Mouse (Mus musculus) heart, embryonic 13.5 days (tissue): ENCODE measurements at regions not wholly inside any gene's neighbourhood (a gene's known extent, or its start where the extent isn't known, plus 50 kb on each side); places are given as distances from the start of the nearest gene placed in this dataset.
"Not testable (repeated sequence)": the region's sequence is repeated elsewhere in the genome, so short reads cannot be mapped to it uniquely, and the experiment has no call there.

ENCODE experiments used
- ATAC-seq: fragments of 200-750 bp; cut with Nextera tagmentation; 2 replicates; pipeline ENCODE4 v1.8.0; 2017; ENCODE audit warnings: moderate TSS enrichment; ENCODE audit not compliant: insufficient number of reproducible peaks, low FRiP score, low TSS enrichment; ENCODE audit errors: extremely low read depth
- H3K27ac ChIP-seq: fragments of 300-500 bp; sonication (generic); replicated peaks from 2 replicates; pipeline ENCODE4 v1.5.1; 2015; ENCODE audit warnings: moderate library complexity, mild to moderate bottlenecking, inconsistent platforms
- H3K27me3 ChIP-seq: fragments of 300-500 bp; sonication (generic); replicated peaks from 2 replicates; pipeline ENCODE4 v1.6.1; 2015; ENCODE audit warnings: mild to moderate bottlenecking, inconsistent platforms
- H3K36me3 ChIP-seq: fragments of 300-500 bp; sonication (generic); 2 replicates; pipeline ENCODE4 v1.6.1; 2015; ENCODE audit warnings: mild to moderate bottlenecking, inconsistent platforms
- H3K4me1 ChIP-seq: fragments of 300-500 bp; sonication (generic); 2 replicates; pipeline ENCODE4 v1.6.1; 2015; ENCODE audit warnings: inconsistent platforms
- H3K4me2 ChIP-seq: fragments of 300-500 bp; sonication (generic); 2 replicates; pipeline ENCODE4 v1.6.1; 2015; ENCODE audit warnings: inconsistent platforms, mild to moderate bottlenecking, moderate library complexity
- H3K4me3 ChIP-seq: fragments of 300-500 bp; sonication (generic); 2 replicates; pipeline ENCODE4 v1.5.1; 2015; ENCODE audit warnings: moderate library complexity, mild to moderate bottlenecking, inconsistent platforms
- H3K9ac ChIP-seq: fragments of 300-500 bp; sonication (generic); 2 replicates; pipeline ENCODE4 v1.6.1; 2015; ENCODE audit warnings: inconsistent platforms, mild to moderate bottlenecking, moderate library complexity
- H3K9me3 ChIP-seq: fragments of 300-500 bp; sonication (generic); 2 replicates; pipeline ENCODE4 v1.6.1; 2016; ENCODE audit warnings: inconsistent platforms
- WGBS: fragments of 180-500 bp; shearing (Covaris S2); methylation state at CpG from one replicate; pipeline ENCODE4 v1.1.7; 2015; ENCODE audit warnings: mixed read lengths; 5-methylcytosine and 5-hydroxymethylcytosine counted together

DNA sequence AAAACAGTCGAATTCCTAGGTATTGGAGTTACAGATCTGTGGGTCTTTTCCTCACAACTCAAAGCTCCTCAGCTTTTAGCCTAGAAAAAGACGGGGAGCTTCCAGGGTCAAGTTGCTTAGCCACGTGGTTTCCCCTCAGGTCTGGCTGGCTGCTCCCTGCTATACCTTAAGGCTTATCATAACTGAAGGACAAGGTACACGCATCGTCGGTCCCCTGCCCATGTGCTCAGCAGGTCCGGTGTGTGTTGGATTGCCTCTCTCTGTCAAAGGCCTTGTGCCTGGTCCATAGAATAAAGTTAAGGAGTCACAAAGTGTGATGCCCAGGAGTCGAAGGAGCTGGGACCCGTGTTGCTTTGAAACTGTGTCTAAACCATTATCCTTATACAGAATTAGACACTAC lies 337.7 kb upstream of the Rgma start:
- no peak for ATAC-seq
- H3K36me3 ChIP-seq, result no peaks in the 10 kb centered on the region
- H3K27me3 ChIP-seq, result peaks cover 38% of the 10 kb centered on the region
- no peak overlapping the region for H3K4me3 ChIP-seq
- 84% methylated on average over 9 of the region's 9 CpGs for WGBS
- no peaks in the 10 kb centered on the region for H3K9me3 ChIP-seq
- H3K9ac ChIP-seq, result no peak overlapping the region
- no peak overlapping the region for H3K27ac ChIP-seq
- H3K4me1 ChIP-seq, result peaks cover 10% of the 10 kb centered on the region
- H3K4me2 ChIP-seq, result no peak overlapping the region

DNA sequence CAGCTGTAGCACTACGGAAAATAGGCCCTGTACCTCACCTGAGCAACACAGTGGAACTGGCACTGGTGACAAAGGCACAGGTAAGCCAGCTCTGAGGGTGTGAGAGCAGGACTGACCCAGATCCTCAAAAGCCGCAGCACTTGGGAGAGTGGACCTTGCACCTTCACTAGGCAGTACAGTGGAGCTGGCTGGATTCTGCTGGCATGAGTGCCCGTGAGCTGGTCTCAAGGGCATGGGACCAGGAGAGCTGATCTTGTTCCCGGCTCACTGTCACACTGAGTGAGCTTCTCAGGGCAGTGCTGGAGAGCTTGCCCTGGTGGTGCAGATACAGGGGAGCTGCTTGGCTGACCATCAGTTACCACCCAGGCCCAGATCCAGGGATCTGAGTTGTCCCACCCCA lies 335.4 kb upstream of the Rgma start:
- Histone ChIP-seq H3K4me3 (no peak overlapping the region), H3K36me3 (no peaks in the 10 kb centered on the region), H3K27me3 (peaks cover 34% of the 10 kb centered on the region), H3K4me2 (no peak overlapping the region), H3K4me1 (peaks cover 10% of the 10 kb centered on the region), H3K9ac (no peak overlapping the region), H3K27ac (no peak overlapping the region), H3K9me3 (no peaks in the 10 kb centered on the region)
- WGBS, result 74% methylated on average over 4 of the region's 4 CpGs
- no peak for ATAC-seq

DNA sequence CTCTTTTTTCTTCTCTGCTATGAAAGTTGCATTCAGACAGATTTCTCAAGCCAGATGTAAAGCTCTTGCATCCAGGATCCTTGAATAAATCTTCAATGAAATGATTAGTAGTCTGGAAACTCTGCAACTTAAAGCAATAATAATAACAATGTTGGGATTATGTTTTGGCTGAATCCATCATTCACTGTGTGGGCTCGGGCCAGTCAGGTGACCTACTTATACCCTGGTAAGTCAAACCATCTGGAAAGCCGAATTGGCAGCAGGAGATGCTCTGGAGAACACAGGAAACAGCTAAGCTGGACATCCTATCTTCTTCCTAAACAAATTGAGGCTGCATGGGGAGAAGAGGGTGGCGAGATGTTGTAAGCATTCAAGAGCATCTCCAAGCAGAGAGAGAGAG lies 331.0 kb upstream of the Rgma start:
- Histone ChIP-seq H3K4me3 (no peak overlapping the region), H3K27me3 (peaks cover 22% of the 10 kb centered on the region), H3K4me2 (no peak overlapping the region), H3K4me1 (no peaks in the 10 kb centered on the region), H3K36me3 (no peaks in the 10 kb centered on the region), H3K9ac (no peak overlapping the region), H3K27ac (no peak overlapping the region), H3K9me3 (0 out of 2 replicates have a peak, but pooled peaks cover 4% of the 10 kb centered on the region)
- ATAC-seq, result no peak
- WGBS, result 69% methylated on average over 3 of the region's 3 CpGs

DNA sequence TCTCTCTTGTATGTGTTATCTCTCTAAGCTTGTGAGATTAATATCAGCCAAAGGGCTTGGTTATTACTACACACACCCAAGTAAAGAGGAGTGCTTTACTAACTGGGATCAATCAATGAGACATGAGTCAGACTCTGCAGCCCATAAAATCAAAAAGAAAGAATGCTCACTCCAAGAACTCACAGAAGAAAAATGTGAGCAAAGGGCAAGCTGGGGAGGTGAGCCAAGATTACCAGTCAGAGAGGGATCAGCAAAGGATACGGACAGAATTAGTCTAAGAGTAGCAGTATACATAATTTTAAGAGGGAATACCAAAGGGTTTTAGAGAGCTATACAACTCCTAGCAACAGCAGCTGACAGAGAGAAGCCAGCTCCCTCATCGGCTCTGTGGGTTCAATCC lies 319.4 kb upstream of the Rgma start:
- no peaks in the 10 kb centered on the region for H3K4me1 ChIP-seq
- no peaks in the 10 kb centered on the region for H3K9me3 ChIP-seq
- H3K27me3 ChIP-seq, result peaks cover 36% of the 10 kb centered on the region
- no peak overlapping the region for H3K4me3 ChIP-seq
- H3K9ac ChIP-seq, result no peak overlapping the region
- 61% methylated on average over 2 of the region's 2 CpGs for WGBS
- no peak overlapping the region for H3K4me2 ChIP-seq
- no peak for ATAC-seq
- H3K27ac ChIP-seq, result no peak overlapping the region
- no peaks in the 10 kb centered on the region for H3K36me3 ChIP-seq

DNA sequence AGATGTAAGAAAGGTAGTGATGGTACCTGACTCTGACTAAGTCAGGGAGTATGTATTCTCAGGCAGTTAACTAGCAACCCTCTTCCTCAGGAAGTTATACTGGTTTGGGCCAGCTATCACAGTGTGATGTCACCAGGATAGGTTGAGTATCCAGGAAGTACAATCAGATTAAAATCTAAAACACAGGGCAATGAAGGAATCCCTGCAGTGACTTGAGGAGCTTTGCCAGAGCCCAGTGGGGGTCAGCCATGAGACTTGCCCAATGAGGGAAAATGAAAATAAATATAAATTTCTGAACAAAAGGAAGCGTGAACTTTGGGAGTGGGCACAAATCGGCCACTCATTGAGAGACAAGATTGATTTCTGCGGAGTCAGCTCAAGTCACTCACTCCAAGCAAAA lies 311.8 kb upstream of the Rgma start:
- H3K9me3 ChIP-seq, result no peaks in the 10 kb centered on the region
- no peaks in the 10 kb centered on the region for H3K36me3 ChIP-seq
- 82% methylated on average over 3 of the region's 3 CpGs for WGBS
- no peak overlapping the region for H3K4me2 ChIP-seq
- no peak overlapping the region for H3K9ac ChIP-seq
- H3K4me3 ChIP-seq, result no peak overlapping the region
- peaks cover 88% of the 10 kb centered on the region for H3K27me3 ChIP-seq
- no peak overlapping the region for H3K27ac ChIP-seq
- ATAC-seq, result no peak
- H3K4me1 ChIP-seq, result no peaks in the 10 kb centered on the region

DNA sequence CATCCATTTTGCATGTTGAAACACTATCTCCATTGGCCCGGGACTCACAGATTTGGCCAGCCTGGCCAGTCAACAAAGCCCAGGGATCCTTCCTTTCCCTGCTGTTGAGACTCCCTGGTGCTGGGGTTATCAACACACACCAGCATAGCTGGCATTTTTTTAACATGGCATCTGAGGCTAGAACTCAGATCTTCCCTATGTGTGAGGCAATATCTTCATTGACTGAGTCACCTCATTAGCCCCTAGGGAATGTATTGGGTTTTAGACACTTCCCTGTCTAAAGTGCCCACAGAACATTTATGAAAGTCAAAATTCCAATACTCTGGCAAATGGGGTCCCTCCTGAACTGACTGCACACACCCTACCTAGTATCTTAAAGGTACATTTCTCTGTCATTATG lies 306.8 kb upstream of the Rgma start:
- no peak overlapping the region for H3K9ac ChIP-seq
- H3K9me3 ChIP-seq, result no peaks in the 10 kb centered on the region
- 53% methylated on average over 1 of the region's 1 CpGs for WGBS
- peaks cover 92% of the 10 kb centered on the region for H3K27me3 ChIP-seq
- no peak overlapping the region for H3K27ac ChIP-seq
- H3K36me3 ChIP-seq, result no peaks in the 10 kb centered on the region
- H3K4me2 ChIP-seq, result no peak overlapping the region
- no peak for ATAC-seq
- H3K4me1 ChIP-seq, result peaks cover 9% of the 10 kb centered on the region
- no peak overlapping the region for H3K4me3 ChIP-seq

DNA sequence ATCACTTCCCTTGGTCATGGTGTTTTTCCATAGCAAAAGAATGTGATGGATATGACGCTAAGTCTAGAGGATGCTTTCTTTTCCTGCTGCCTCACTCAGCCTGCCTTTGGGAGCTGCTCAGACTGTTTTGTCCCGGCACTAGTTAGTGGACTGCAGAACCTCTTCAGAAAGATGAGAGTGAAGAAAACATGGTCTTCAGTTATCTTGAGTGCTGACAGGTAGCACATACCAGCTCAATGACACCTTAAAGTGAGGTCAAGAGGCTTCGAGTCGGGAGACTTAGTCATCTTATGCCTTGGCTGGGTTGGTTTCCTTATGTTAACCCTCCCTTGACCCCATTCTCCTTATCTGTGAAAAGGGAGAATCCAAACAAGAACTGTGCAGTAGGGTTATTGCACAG lies 306.0 kb upstream of the Rgma start:
- Histone ChIP-seq H3K4me2 (no peak overlapping the region), H3K27me3 (peaks cover 92% of the 10 kb centered on the region), H3K36me3 (no peaks in the 10 kb centered on the region), H3K4me3 (no peak overlapping the region), H3K9me3 (no peaks in the 10 kb centered on the region), H3K27ac (no peak overlapping the region), H3K9ac (no peak overlapping the region), H3K4me1 (peaks cover 9% of the 10 kb centered on the region)
- ATAC-seq, result no peak
- WGBS, result 12% methylated on average over 4 of the region's 4 CpGs

DNA sequence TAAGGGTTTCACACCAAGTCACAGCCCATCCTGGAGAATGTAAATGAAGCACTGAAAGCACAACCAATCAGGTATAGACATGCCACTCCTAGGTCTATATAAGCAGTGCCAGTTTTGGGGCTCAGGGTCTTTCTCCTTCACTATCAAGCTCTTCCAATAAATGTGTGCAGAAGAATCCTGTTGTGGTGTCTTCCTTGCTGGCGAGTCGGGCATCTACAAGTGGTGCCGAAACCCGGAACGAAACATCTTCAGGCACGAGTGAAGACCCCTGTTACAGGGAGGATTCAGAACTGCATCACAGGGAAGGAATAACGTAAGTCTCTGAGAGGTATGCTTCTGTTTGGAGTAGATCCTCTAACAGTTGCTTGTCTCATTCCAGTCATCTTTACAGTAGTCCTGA lies 299.9 kb upstream of the Rgma start:
- WGBS, result 89% methylated on average over 7 of the region's 7 CpGs
- not testable (repeated sequence) for H3K4me1 ChIP-seq, ATAC-seq, H3K9me3 ChIP-seq, H3K9ac ChIP-seq, H3K27ac ChIP-seq, H3K4me3 ChIP-seq, H3K4me2 ChIP-seq, H3K36me3 ChIP-seq
- peaks cover 54% of the 10 kb centered on the region for H3K27me3 ChIP-seq

DNA sequence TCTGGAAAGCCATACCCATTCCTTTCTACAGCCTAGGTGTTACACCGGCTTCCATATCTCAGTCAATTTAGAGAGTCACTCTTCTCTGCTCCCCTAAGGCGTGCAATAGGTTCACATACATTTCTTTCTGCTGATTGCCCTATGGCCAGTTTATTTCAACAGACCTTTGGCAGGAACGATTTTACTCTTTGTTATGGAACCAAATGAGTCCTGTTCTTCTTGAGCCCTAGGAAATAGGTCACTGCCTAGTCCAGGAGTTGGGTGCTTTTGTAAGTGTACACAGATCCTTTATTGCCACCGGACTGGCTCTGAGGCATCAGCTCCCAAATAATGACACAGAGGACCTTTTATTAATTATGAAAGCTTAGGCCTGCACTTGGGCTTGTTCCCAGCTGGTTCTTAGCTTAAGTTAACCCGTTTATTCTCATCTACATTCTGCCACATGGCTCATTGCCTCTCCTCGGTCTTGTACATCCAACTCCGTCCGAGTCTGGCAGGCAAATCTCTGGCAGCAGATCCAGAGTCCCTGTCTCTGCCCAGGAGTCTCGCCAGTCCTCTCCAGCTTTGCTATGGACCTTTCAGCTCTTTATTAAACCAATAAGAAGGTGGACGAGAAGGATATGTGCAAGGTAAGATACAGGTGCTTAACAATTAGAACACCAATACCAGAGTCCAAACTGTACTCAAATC lies 287.7 kb upstream of the Rgma start:
- ATAC-seq, result no peak
- Histone ChIP-seq H3K27ac (no peak overlapping the region), H3K9ac (no peak overlapping the region), H3K36me3 (no peaks in the 10 kb centered on the region), H3K4me3 (no peak overlapping the region), H3K4me2 (no peak overlapping the region), H3K9me3 (no peaks in the 10 kb centered on the region), H3K27me3 (peaks cover 31% of the 10 kb centered on the region), H3K4me1 (no peaks in the 10 kb centered on the region)
- WGBS, result 80% methylated on average over 10 of the region's 10 CpGs

DNA sequence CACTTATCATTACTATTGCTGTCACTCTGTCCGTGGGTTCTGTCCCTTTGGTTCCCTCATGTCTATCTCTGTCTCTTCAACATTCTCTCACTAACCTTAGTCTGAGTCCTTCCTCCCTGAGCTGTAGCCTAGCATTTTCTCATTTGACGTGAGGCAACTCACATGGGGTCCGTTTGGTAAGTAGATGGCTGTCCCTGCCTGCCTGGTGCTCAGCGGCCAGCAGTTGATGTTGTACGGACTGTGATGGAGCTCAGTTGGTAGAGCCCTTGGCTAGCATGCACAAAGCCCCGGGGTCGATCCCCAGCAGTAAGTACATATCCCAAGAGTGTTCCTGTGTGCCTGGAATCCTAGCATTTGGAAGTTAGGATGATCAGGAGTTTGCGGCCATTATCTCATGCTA lies 287.0 kb upstream of the Rgma start:
- no peak overlapping the region for H3K27ac ChIP-seq
- H3K4me2 ChIP-seq, result no peak overlapping the region
- 78% methylated on average over 8 of the region's 8 CpGs for WGBS
- H3K4me3 ChIP-seq, result no peak overlapping the region
- H3K9ac ChIP-seq, result no peak overlapping the region
- H3K4me1 ChIP-seq, result no peaks in the 10 kb centered on the region
- H3K27me3 ChIP-seq, result peaks cover 31% of the 10 kb centered on the region
- no peak for ATAC-seq
- no peaks in the 10 kb centered on the region for H3K9me3 ChIP-seq
- H3K36me3 ChIP-seq, result no peaks in the 10 kb centered on the region

DNA sequence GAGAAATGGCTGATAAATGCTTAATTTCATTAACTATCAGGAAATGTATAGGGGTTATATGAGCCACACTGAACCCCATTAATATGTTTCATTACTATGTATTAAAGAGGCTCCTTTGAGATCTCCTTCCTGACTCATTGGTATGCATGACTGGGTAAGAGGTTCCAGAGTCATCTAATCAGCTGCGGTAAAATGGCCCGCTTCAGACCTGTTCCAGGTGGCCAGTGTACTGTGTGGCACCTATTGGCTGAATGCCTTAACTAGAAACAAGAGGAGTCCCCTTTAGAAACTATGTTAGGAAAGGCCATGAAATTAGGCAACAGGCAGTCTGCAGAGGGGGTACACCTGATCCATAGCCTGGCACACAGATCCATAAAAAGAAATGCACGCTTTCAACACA lies 283.6 kb upstream of the Rgma start:
- Histone ChIP-seq H3K9me3 (no peaks in the 10 kb centered on the region), H3K4me2 (no peak overlapping the region), H3K9ac (no peak overlapping the region), H3K4me1 (no peaks in the 10 kb centered on the region), H3K27ac (no peak overlapping the region), H3K27me3 (peaks cover 31% of the 10 kb centered on the region), H3K4me3 (no peak overlapping the region), H3K36me3 (no peaks in the 10 kb centered on the region)
- WGBS, result 85% methylated on average over 3 of the region's 3 CpGs
- no peak for ATAC-seq

DNA sequence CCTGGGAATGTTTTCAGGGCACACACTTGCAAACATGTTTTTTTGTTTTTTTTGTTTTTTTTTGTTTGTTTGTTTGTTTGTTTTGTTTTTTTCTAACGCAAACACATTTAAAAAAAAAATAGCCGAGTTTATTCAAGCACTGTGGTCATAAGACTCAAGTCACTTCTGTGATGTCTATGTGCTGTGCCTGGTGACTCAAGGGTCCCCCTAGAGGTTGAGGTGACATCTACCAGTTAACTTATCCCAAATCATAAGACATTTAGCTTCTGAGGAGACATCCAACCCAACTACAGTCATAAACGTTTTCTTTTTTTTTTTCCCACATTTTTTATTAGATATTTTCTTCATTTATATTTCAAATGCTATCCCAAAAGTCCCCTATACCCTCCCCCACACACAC lies 281.2 kb upstream of the Rgma start:
- Histone ChIP-seq H3K4me3 (no peak overlapping the region), H3K27ac (no peak overlapping the region), H3K9ac (no peak overlapping the region), H3K4me1 (no peaks in the 10 kb centered on the region), H3K9me3 (no peaks in the 10 kb centered on the region), H3K27me3 (peaks cover 16% of the 10 kb centered on the region), H3K36me3 (no peaks in the 10 kb centered on the region), H3K4me2 (no peak overlapping the region)
- no peak for ATAC-seq
- WGBS, result 37% methylated on average over 3 of the region's 3 CpGs
